Comparison of ENCODE assay signal across 24 mouse cellular contexts in genomic region chr16:58100351-58100750, GRCm38 (mm10).
A peak's percentile ranks its signal among the peaks of the same experiment; 100 is the strongest.
DNase-seq lines count a peak whose midpoint lies in the region; ATAC-seq and TF ChIP-seq lines count a peak whose summit lies in the region.
"Had no signal": no experiment of that assay in that cellular context is flagged by ENCODE, and none has a peak within 500 bp of the region (broad histone marks: within the 10 kb centered on the region; RNA-seq: fewer than 3 reads in every experiment).

No protein-coding gene starts in this region.

- no peak overlapping the region for H3K4me2 ChIP-seq in midbrain, embryonic 11.5 days
- H3K4me2 ChIP-seq in midbrain, postnatal 0 days (ENCODE audit: low read depth, low read length, poor library complexity, severe bottlenecking): no peak overlapping the region
- no peak overlapping the region for H3K4me2 ChIP-seq in midbrain, embryonic 14.5 days (ENCODE audit: low read length)
- H3K4me2 ChIP-seq: embryonic facial prominence, embryonic 12.5 days; forebrain, embryonic 12.5 days; forebrain, embryonic 15.5 days; heart, embryonic 12.5 days; heart, embryonic 15.5 days; hindbrain, embryonic 13.5 days had no signal

- WGBS in midbrain, embryonic 11.5 days: 47% methylated on average over 4 of the region's 4 CpGs
- 25% methylated on average over 4 of the region's 4 CpGs for WGBS in midbrain, postnatal 0 days
- WGBS in midbrain, embryonic 14.5 days: 27% methylated on average over 4 of the region's 4 CpGs

- no peaks in the 10 kb centered on the region for H3K4me1 ChIP-seq in midbrain, embryonic 11.5 days (ENCODE audit: control insufficient read depth, insufficient read depth, low read length)
- H3K4me1 ChIP-seq in midbrain, postnatal 0 days (ENCODE audit: insufficient read depth, low read length): no peaks in the 10 kb centered on the region
- H3K4me1 ChIP-seq in midbrain, embryonic 14.5 days (ENCODE audit: control insufficient read depth, insufficient read depth, low read length): no peaks in the 10 kb centered on the region
- H3K4me1 ChIP-seq: embryonic facial prominence, embryonic 12.5 days; forebrain, embryonic 12.5 days; forebrain, embryonic 15.5 days; heart, embryonic 12.5 days; heart, embryonic 15.5 days; hindbrain, embryonic 10.5 days; hindbrain, embryonic 13.5 days had no signal

- no peaks in the 10 kb centered on the region for H3K9me3 ChIP-seq in midbrain, embryonic 11.5 days (ENCODE audit: control insufficient read depth, low read length)
- no peaks in the 10 kb centered on the region for H3K9me3 ChIP-seq in midbrain, postnatal 0 days (ENCODE audit: low read length)
- H3K9me3 ChIP-seq in midbrain, embryonic 14.5 days (ENCODE audit: control insufficient read depth, low read length): no peaks in the 10 kb centered on the region
- H3K9me3 ChIP-seq: embryonic facial prominence, embryonic 12.5 days; forebrain, embryonic 12.5 days; forebrain, embryonic 15.5 days; heart, embryonic 12.5 days; heart, embryonic 15.5 days; hindbrain, embryonic 10.5 days; hindbrain, embryonic 13.5 days had no signal

- no peaks in the 10 kb centered on the region for H3K27me3 ChIP-seq in midbrain, embryonic 11.5 days (ENCODE audit: control insufficient read depth, insufficient read depth, low read length)
- H3K27me3 ChIP-seq in midbrain, postnatal 0 days (ENCODE audit: insufficient read depth, low read length): no peaks in the 10 kb centered on the region
- H3K27me3 ChIP-seq in midbrain, embryonic 14.5 days (ENCODE audit: control insufficient read depth, insufficient read depth, low read length): no peaks in the 10 kb centered on the region
- H3K27me3 ChIP-seq: embryonic facial prominence, embryonic 12.5 days; forebrain, embryonic 12.5 days; forebrain, embryonic 15.5 days; heart, embryonic 12.5 days; heart, embryonic 15.5 days; hindbrain, embryonic 13.5 days had no signal

- H3K27ac ChIP-seq in midbrain, embryonic 11.5 days (ENCODE audit: low read depth, low read length): no peak overlapping the region
- no peak overlapping the region for H3K27ac ChIP-seq in midbrain, postnatal 0 days (ENCODE audit: low read depth, low read length)
- no peak overlapping the region for H3K27ac ChIP-seq in midbrain, embryonic 14.5 days (replicated peaks; ENCODE audit: low read depth, low read length)
- H3K27ac ChIP-seq: embryonic facial prominence, embryonic 12.5 days; forebrain, embryonic 12.5 days; forebrain, embryonic 15.5 days; heart, embryonic 15.5 days; hindbrain, embryonic 10.5 days; hindbrain, embryonic 13.5 days had no signal

- no peak overlapping the region for H3K4me3 ChIP-seq in midbrain, embryonic 11.5 days (ENCODE audit: low read depth, low read length)
- H3K4me3 ChIP-seq in midbrain, postnatal 0 days (ENCODE audit: low read depth, low read length): no peak overlapping the region
- H3K4me3 ChIP-seq in midbrain, embryonic 14.5 days (replicated peaks; ENCODE audit: low read depth, low read length): no peak overlapping the region
- H3K4me3 ChIP-seq: embryonic facial prominence, embryonic 12.5 days; erythroblast, embryonic 14.5 days; forebrain, embryonic 12.5 days; forebrain, embryonic 15.5 days; heart, embryonic 12.5 days; heart, embryonic 15.5 days; hindbrain, embryonic 10.5 days; hindbrain, embryonic 13.5 days had no signal

- no peak for TF ChIP-seq CTCF in midbrain, postnatal 0 days (IDR thresholded peaks at IDR 0.05)

- no peaks in the 10 kb centered on the region for H3K36me3 ChIP-seq in midbrain, embryonic 11.5 days (ENCODE audit: control insufficient read depth, insufficient read depth, low read length)
- no peaks in the 10 kb centered on the region for H3K36me3 ChIP-seq in midbrain, postnatal 0 days (ENCODE audit: insufficient read depth, low read length)
- H3K36me3 ChIP-seq in midbrain, embryonic 14.5 days (ENCODE audit: control insufficient read depth, insufficient read depth, low read length): no peaks in the 10 kb centered on the region
- H3K36me3 ChIP-seq: embryonic facial prominence, embryonic 12.5 days; forebrain, embryonic 12.5 days; forebrain, embryonic 15.5 days; heart, embryonic 12.5 days; heart, embryonic 15.5 days; hindbrain, embryonic 10.5 days; hindbrain, embryonic 13.5 days had no signal

- ATAC-seq in midbrain, embryonic 11.5 days (ENCODE audit: low FRiP score): peak; percentile 73
- ATAC-seq in midbrain, postnatal 0 days (ENCODE audit: low FRiP score): no peak
- no peak for ATAC-seq in midbrain, embryonic 14.5 days (ENCODE audit: low FRiP score, low TSS enrichment)
- ATAC-seq: activated CD4-positive, CD25-positive, alpha-beta regulatory T cell, adult 4 months; forebrain, embryonic 15.5 days; hindbrain, embryonic 16.5 days had no signal

- no peak overlapping the region for H3K9ac ChIP-seq in midbrain, embryonic 11.5 days (ENCODE audit: low read length)
- no peak overlapping the region for H3K9ac ChIP-seq in midbrain, postnatal 0 days (replicated peaks; ENCODE audit: low read length, poor library complexity, severe bottlenecking)
- no peak overlapping the region for H3K9ac ChIP-seq in midbrain, embryonic 14.5 days (replicated peaks; ENCODE audit: low read length)
- H3K9ac ChIP-seq: embryonic facial prominence, embryonic 12.5 days; forebrain, embryonic 12.5 days; forebrain, embryonic 15.5 days; heart, embryonic 12.5 days; heart, embryonic 15.5 days; hindbrain, embryonic 13.5 days had no signal

- peak; percentile 5 for DNase-seq in embryo, embryonic 11 days
- no peak for DNase-seq in embryo, embryonic 9.5 days (ENCODE audit: extremely low spot score)
- DNase-seq in midbrain, embryonic 11.5 days (ENCODE audit: low spot score, missing footprints): no peak
- no peak for DNase-seq in midbrain, postnatal 0 days (ENCODE audit: low spot score)
- peak; percentile 15 for DNase-seq in midbrain, embryonic 14.5 days
- no peak for DNase-seq in spleen, postnatal 14 days (ENCODE audit: low spot score in 2 of 2)
- no peak for DNase-seq in lung, postnatal 36 days
- DNase-seq: adrenal gland, adult 8-10 months; adrenal gland, postnatal 25 days; cerebellum, adult 18-20 months; cerebellum, adult 9-10 months; gastrocnemius, postnatal 25 days; heart, postnatal 10 days; heart, postnatal 36 days had no signal

Comparison
In these comparisons a context has a peak if more than half of its experiments do, and no peak if none do; other contexts are left out.
1. DNase-seq: peak in embryo, embryonic 11 days (single experiment) and midbrain, embryonic 14.5 days (single experiment); none in embryo, embryonic 9.5 days (single experiment), midbrain, embryonic 11.5 days (single experiment), midbrain, postnatal 0 days (single experiment), spleen, postnatal 14 days (0 of 2) and lung, postnatal 36 days (single experiment).